8 mouse cellular contexts compared by ENCODE assay signal in the genomic region with DNA sequence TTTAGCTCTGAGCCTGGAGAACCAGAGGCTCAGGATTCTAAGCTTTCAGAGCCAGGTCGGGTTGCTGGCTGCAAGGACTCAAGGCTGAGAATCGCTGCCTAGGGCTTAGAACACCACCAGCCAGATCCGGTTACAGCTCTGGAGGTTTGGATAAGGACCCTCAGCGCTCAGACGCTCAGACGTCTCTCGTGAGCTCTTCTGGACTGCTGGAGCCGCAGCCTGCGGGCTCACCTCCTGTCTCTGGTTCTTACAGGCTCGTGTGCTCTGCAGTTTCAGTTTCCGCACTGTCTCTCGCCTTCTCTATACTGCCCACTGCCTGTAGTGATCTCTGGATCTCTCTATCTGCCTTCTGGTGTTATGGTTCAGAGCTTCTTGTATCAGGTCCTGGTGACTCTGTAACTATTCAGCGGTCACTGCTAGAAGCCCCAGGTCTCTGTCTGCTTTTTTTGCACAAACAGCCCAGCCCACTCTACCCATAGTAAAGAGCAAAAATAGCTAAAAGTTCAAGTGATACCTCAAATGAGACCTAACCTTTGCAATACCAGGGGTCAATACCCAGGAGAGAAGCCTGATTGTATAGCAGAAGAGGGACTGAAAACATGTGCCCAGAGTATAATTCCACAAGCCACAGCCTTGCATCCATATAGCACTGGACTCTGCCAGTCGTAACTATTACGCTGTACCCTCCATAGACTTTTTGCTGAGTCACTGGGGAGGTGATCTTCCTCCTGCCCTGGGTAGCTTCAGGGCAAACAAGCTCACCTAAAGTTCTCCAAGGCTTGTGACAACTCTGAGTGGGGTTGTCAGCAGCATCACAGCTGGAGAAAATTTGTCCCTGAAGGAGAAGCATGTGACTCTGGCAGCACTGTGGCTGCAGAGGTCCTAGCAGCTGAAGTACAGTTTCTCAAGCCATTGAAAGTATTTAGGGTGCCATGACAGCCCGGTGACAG. TPM values are rescaled to one million over a fixed set of nuclear protein-coding genes. Genes with fewer than 3 reads are reported as not detected.
DNase-seq lines count a peak whose midpoint lies in the region; ATAC-seq and TF ChIP-seq lines count a peak whose summit lies in the region.

No protein-coding gene starts in this region.

- H3K36me3 ChIP-seq in kidney, embryonic 14.5 days (ENCODE audit: control insufficient read depth, insufficient read depth, low read length) = no peaks in the 10 kb centered on the region
- H3K36me3 ChIP-seq in intestine, postnatal 0 days (ENCODE audit: control insufficient read depth, insufficient read depth) = no peaks in the 10 kb centered on the region

- no peak overlapping the region for H3K27ac ChIP-seq in kidney, embryonic 14.5 days (ENCODE audit: low read depth, low read length)
- no peak overlapping the region for H3K27ac ChIP-seq in intestine, postnatal 0 days (ENCODE audit: low read depth, low read length)

- peak; percentile 70 for ATAC-seq in kidney, embryonic 14.5 days (ENCODE audit: low FRiP score, low TSS enrichment)
- peak; percentile 8; the same call in 1 of the 2 replicates for ATAC-seq in intestine, postnatal 0 days

- peak; percentile 49 for TF ChIP-seq CTCF in intestine, postnatal 0 days (IDR thresholded peaks at IDR 0.05; ENCODE audit: low read depth)

- H3K4me1 ChIP-seq in kidney, embryonic 14.5 days (ENCODE audit: control insufficient read depth, insufficient read depth, low read length) = no peaks in the 10 kb centered on the region
- no peaks in the 10 kb centered on the region for H3K4me1 ChIP-seq in intestine, postnatal 0 days (replicated peaks; ENCODE audit: control insufficient read depth, insufficient read depth, low read length)

- no peaks in the 10 kb centered on the region for H3K27me3 ChIP-seq in kidney, embryonic 14.5 days (ENCODE audit: control insufficient read depth, insufficient read depth, low read length)
- no peaks in the 10 kb centered on the region for H3K27me3 ChIP-seq in intestine, postnatal 0 days (replicated peaks; ENCODE audit: control insufficient read depth, insufficient read depth, low read length)

- 18% methylated on average over 16 of the region's 16 CpGs for WGBS in kidney, embryonic 14.5 days
- WGBS in intestine, postnatal 0 days = 21% methylated on average over 16 of the region's 16 CpGs

- H3K4me3 ChIP-seq in kidney, embryonic 14.5 days (ENCODE audit: low read length) = no peak overlapping the region
- peak overlapping the region; percentile 26; the same call in 1 of the 2 replicates for H3K4me3 ChIP-seq in intestine, postnatal 0 days (ENCODE audit: low read depth, low read length)

- H3K9ac ChIP-seq in kidney, embryonic 14.5 days (ENCODE audit: low read depth, low read length) = peak overlapping the region; percentile 29
- H3K9ac ChIP-seq in intestine, postnatal 0 days (ENCODE audit: low read depth, low read length) = 0 out of 2 replicates have a peak overlapping the region, but pooled peaks have one; percentile 13

- H3K4me2 ChIP-seq in kidney, embryonic 14.5 days (replicated peaks; ENCODE audit: low read depth, low read length) = peak overlapping the region; percentile 21
- H3K4me2 ChIP-seq in intestine, postnatal 0 days (replicated peaks; ENCODE audit: low read depth) = peak overlapping the region; percentile 63

- no peaks in the 10 kb centered on the region for H3K9me3 ChIP-seq in kidney, embryonic 14.5 days (ENCODE audit: control insufficient read depth, low read length)
- H3K9me3 ChIP-seq in intestine, postnatal 0 days (ENCODE audit: control insufficient read depth) = no peaks in the 10 kb centered on the region

- no peak for DNase-seq in kidney, postnatal 14 days
- DNase-seq in embryo, embryonic 11 days = peak; percentile 77
- DNase-seq in natural killer cell, adult 2 months (ENCODE audit: low spot score in 2 of 2) = peak; percentile 6 to 44
- DNase-seq in cerebellum, postnatal 10 days = no peak
- no peak for DNase-seq in adrenal gland, postnatal 4 days (ENCODE audit: low spot score in 2 of 2)
- no peak for DNase-seq in left cerebral cortex, adult 11 months (ENCODE audit: low spot score)

RNA-seq across cellular contexts. Expression of a gene that starts 56.4 kb away (rescaled TPM):
- 46.1 and 55.6 TPM in 2 replicates for polyA plus RNA-seq in kidney, embryonic 14.5 days (2014; fragmentation: Nextera tagmentation; extraction: Ambion mirVana)
- polyA plus RNA-seq in intestine, postnatal 0 days (2015; fragmentation: Nextera tagmentation; extraction: Ambion mirVana) = 8.1 and 8.5 TPM in 2 replicates
- total RNA-seq in adrenal gland, postnatal 4 days (2021) = 10 to 100 TPM; 71.4 to 73.2 TPM

Comparison
In these comparisons a context has a peak if more than half of its experiments do, and no peak if none do; other contexts are left out.
1. DNase-seq: peak in embryo, embryonic 11 days (single experiment) and natural killer cell, adult 2 months (2 of 2); none in kidney, postnatal 14 days (single experiment), cerebellum, postnatal 10 days (0 of 2), adrenal gland, postnatal 4 days (0 of 2) and left cerebral cortex, adult 11 months (single experiment).